Mouse (Mus musculus) megakaryocyte, embryonic 14.5 days (primary cell): ENCODE data around the gene Onecut3. TPM values are rescaled to one million over a fixed set of nuclear protein-coding genes. Genes with fewer than 3 reads are reported as not detected.

ENCODE experiments used
- H3K27me3 ChIP-seq: replicated peaks from 2 replicates; pipeline ENCODE3; 2012; ENCODE audit warnings: inconsistent platforms
- H3K36me3 ChIP-seq: replicated peaks from 2 replicates; pipeline ENCODE3; 2012; ENCODE audit warnings: low read length, inconsistent platforms, mixed read lengths
- H3K4me1 ChIP-seq: 2 replicates; pipeline ENCODE4 v1.6.1; 2012; ENCODE audit warnings: inconsistent platforms
- H3K4me3 ChIP-seq: replicated peaks from 2 replicates; pipeline ENCODE3; 2012; ENCODE audit warnings: moderate library complexity, mild to moderate bottlenecking, inconsistent platforms
- H3K9me3 ChIP-seq: 2 replicates; pipeline ENCODE4 v1.6.1; 2012; ENCODE audit warnings: inconsistent platforms
- FLI1 ChIP-seq: IDR thresholded peaks from 2 replicates; pipeline ENCODE4 v1.6.1; 2012; ENCODE audit warnings: low read length, inconsistent platforms, mixed read lengths
- GATA1 ChIP-seq: IDR thresholded peaks from 3 replicates; pipeline ENCODE4 v1.6.1; 2012; ENCODE audit warnings: mixed read lengths, low read length, inconsistent platforms, borderline replicate concordance
- polyA plus RNA-seq: library from polyadenylated mRNA; stranded (reverse); fragments of >175 nt; gene quantifications from 2 replicates; pipeline ENCODE4 v1.2.3, GENCODE M21; 2012; ENCODE audit warnings: low replicate concordance; ENCODE audit not compliant: insufficient read depth

Gene Onecut3
- polyA plus RNA-seq, 1 experiment = not detected

GRCm38 (mm10) chr10:80547539-80547938 is 52.9 kb downstream of the Onecut3 start:
- Histone ChIP-seq H3K9me3 (no peaks in the 10 kb centered on the region), H3K4me3 (no peak overlapping the region), H3K4me1 (peaks cover 58% of the 10 kb centered on the region), H3K27me3 (no peaks in the 10 kb centered on the region), H3K36me3 (peaks cover 95% of the 10 kb centered on the region)
- TF ChIP-seq FLI1 = no peak
- TF ChIP-seq GATA1 = no peak

DNA sequence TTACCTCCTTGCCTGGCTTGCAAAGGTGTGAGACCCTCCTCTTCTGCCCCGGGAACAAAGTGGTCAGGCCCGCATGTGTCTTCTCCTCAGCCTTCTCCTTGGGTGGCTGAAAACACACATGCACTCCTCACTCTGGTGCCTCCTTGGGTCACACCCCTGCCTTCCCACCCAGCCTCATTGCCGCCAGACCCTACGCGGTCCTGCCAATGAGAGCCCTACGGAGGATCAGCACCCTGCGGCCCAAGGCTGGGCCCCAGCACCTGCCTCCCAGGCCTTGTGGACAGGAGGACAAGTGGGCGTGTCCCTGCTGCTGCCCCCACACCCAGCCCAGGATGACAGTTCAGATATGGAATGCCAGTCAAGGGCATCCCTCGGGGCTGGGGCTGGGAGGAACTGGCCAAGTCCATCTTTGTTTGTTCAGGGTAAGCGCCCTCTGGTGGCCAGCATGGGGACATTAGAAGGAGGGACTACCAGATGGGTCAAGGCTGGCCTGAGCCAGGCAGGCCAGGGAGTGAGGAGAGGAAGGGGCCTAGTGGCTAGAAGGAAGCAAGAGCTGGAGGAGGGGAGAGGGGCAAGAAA is 53.9 kb downstream of the Onecut3 start:
- TF ChIP-seq GATA1 (no peak), FLI1 (no peak)
- Histone ChIP-seq H3K4me1 (peaks cover 60% of the 10 kb centered on the region), H3K9me3 (no peaks in the 10 kb centered on the region), H3K27me3 (no peaks in the 10 kb centered on the region), H3K36me3 (peaks cover 92% of the 10 kb centered on the region), H3K4me3 (no peak overlapping the region)

DNA sequence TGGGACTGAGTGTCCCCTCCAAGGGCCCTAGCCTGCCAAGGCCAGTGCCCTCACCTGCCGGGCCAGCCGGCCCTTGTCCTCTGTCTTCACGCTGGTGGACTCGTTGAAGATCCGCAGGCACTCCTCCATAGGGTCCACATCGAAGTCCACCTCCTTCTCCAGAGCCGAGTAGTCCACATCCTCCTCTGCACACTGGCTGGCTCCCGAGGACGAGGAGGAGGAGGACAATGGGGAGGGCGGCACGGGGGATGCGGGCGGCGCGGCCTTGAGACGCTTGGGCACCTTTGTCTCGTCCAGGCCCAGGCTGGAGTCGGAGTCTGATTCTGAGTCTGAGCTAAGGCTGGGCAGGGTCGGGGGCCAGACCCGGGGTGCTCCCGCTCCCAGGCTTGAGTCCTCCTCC is 54.6 kb downstream of the Onecut3 start:
- H3K27me3 ChIP-seq = no peaks in the 10 kb centered on the region
- H3K4me1 ChIP-seq = peaks cover 68% of the 10 kb centered on the region
- H3K4me3 ChIP-seq = no peak overlapping the region
- no peak for TF ChIP-seq GATA1
- no peak for TF ChIP-seq FLI1
- peaks cover 90% of the 10 kb centered on the region for H3K36me3 ChIP-seq
- no peaks in the 10 kb centered on the region for H3K9me3 ChIP-seq

- no peak for TF ChIP-seq GATA1
- TF ChIP-seq FLI1 = no peak
- Histone ChIP-seq H3K4me3 (no peak overlapping the region), H3K4me1 (peaks cover 76% of the 10 kb centered on the region), H3K27me3 (no peaks in the 10 kb centered on the region), H3K36me3 (peaks cover 76% of the 10 kb centered on the region), H3K9me3 (no peaks in the 10 kb centered on the region)
These were observed 57.7 kb downstream of the Onecut3 start for GRCm38 (mm10) chr10:80552364-80552763.

DNA sequence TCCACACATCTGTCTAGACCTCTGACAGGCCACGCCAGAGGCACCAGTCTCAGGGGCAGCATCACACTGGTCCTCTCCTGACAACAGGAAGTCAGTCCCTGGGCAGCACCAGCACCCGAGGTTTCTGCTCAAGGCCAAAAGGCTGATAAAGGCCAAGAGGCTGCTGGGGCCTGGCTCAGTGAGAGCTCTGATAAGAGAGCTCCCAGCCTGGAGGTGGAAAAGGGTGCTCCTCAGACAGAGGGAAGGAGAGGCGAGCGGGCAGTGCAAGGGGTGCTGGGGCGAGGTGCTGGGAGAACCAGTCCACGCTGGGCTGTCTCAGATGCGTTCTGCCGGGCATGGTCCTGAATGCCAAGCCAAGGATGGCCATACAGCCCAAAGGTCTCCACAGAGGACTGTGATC is 58.9 kb downstream of the Onecut3 start:
- Histone ChIP-seq H3K36me3 (peaks cover 66% of the 10 kb centered on the region), H3K9me3 (no peaks in the 10 kb centered on the region), H3K4me1 (peaks cover 76% of the 10 kb centered on the region), H3K4me3 (peak overlapping the region; percentile 83), H3K27me3 (no peaks in the 10 kb centered on the region)
- TF ChIP-seq FLI1 = no peak
- no peak for TF ChIP-seq GATA1

DNA sequence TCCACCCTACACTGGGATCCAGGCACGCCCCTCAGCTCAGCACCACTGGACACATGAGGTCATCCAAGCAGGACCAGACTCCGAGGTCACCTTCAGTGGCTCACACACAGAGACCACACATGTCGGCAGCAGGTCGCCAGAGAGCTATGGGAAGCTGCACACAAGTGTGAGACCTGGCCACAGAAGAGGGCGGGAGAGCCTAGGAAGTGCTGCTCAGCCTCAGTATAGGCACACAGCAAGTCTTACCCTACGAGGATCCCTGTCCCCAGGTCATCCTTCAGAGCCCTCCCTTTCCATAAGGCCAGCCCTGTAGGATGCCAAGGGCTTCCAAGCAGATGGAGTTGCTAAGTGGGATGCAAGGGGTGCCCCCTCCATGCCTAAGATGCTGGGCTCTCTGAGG is 59.4 kb downstream of the Onecut3 start:
- no peak for TF ChIP-seq GATA1
- no peak for TF ChIP-seq FLI1
- Histone ChIP-seq H3K36me3 (peaks cover 63% of the 10 kb centered on the region), H3K4me1 (peaks cover 76% of the 10 kb centered on the region), H3K9me3 (no peaks in the 10 kb centered on the region), H3K27me3 (no peaks in the 10 kb centered on the region), H3K4me3 (peak overlapping the region; percentile 83)

DNA sequence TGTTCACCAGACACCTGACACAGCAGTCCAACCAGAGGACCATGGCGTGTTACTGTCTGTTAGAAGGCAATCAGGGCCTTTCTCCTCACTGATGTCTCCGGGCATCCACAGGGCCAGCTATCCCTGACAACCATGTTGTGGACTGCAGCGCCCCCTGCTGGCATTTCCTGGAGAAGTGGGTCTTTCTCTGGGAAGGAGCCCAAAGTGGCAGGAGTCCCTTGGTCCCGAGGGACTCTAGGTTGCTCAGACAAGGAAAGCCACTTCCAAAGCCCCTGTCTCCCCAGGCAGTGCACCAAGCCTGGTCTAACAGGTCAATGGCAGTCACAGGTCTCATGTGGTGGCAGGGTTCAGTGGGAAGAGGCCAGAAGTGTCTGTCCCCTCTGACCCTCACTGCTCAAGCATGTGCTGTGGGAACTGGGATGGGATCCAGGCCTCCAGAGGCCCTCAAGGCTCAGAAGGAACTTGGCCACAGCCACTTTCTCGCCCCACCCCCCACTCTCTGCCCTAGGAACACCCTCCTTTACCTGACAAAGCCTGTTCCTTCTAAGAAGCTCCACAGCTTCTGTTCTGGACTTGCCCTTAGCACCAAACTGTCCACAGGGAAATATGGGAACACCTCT is 62.8 kb downstream of the Onecut3 start:
- Histone ChIP-seq H3K9me3 (no peaks in the 10 kb centered on the region), H3K4me1 (peaks cover 81% of the 10 kb centered on the region), H3K4me3 (peak overlapping the region; percentile 79), H3K27me3 (no peaks in the 10 kb centered on the region), H3K36me3 (peaks cover 37% of the 10 kb centered on the region)
- TF ChIP-seq GATA1 (no peak), FLI1 (no peak)

GRCm38 (mm10) chr10:80559431-80559830 is 64.8 kb downstream of the Onecut3 start:
- TF ChIP-seq GATA1 = no peak
- TF ChIP-seq FLI1 = no peak
- Histone ChIP-seq H3K4me1 (peaks cover 64% of the 10 kb centered on the region), H3K36me3 (peaks cover 23% of the 10 kb centered on the region), H3K27me3 (no peaks in the 10 kb centered on the region), H3K4me3 (peak overlapping the region; percentile 80), H3K9me3 (no peaks in the 10 kb centered on the region)

DNA sequence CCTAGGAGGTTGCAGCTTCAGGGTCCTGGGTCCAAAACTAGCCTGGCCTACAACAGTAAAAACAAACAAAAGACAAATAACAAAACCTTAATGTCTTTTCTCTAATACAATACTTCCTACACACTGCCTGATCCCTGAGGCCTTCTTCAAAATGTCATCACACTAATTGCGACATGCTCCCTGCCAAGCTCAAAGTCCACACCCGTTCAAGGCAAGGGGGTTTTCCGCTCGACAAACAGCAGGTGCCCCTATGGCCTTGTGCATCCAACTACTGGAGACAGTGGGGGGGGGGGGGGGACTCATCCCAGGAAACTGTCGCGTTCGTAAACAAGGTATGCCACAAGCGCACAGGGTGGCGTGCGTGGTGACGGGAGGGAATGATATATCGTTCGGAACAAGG is 66.0 kb downstream of the Onecut3 start:
- peak overlapping the region; percentile 99 for H3K4me3 ChIP-seq
- H3K9me3 ChIP-seq = no peaks in the 10 kb centered on the region
- peaks cover 24% of the 10 kb centered on the region for H3K36me3 ChIP-seq
- no peak for TF ChIP-seq GATA1
- TF ChIP-seq FLI1 = no peak
- no peaks in the 10 kb centered on the region for H3K27me3 ChIP-seq
- peaks cover 57% of the 10 kb centered on the region for H3K4me1 ChIP-seq

DNA sequence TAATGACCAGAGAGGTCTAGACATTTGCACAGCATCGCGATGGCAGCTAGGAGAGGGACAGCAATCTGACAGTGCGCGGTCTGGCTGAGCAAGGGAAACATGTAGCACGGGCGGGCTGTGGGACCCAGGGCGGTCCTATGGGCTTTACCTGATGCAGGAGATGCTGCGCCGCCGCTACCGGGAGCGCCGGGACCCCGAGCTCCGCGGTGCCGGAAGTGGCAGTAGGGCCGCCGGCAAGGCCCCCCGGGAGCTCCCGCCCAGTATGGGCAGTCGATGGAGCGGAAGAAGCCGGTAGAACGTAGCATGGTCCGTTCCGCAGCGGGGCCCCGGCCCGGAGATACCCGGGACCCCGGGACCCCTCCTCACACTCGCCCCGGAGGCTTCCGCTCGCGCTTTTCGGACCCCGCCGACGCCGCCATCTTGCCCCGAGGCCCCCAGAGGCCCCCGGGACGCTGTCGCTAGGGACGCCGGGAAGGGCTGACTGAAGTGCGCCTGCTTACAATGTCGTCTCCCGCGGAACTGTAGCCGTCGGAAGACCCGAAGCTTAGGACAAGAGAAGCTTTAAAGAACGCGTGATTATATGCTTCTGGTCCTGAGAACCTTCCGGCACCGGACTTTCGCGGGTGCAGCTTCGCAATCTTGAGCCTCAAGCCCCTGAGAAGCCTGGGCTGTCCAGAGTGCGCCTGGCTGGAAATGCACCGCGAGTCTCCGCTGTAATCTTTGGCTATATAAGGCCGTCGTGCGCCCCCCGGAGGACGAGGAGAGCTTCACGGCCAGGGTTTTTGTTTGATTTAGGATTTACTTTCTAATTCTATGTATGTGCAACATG is 66.7 kb downstream of the Onecut3 start, which contains the start of gene Rexo1:
Rexo1 (minus strand) TSS at position 445 of the 829 bp plus-strand sequence.
- Histone ChIP-seq H3K36me3 (peaks cover 27% of the 10 kb centered on the region), H3K4me1 (peaks cover 62% of the 10 kb centered on the region), H3K9me3 (no peaks in the 10 kb centered on the region)

More for the DNA sequence above, 66.7 kb downstream of the Onecut3 start, which contains the start of gene Rexo1:
- Histone ChIP-seq H3K4me3 (peak within 1 kb of the TSS; percentile 99), H3K27me3 (no peaks in the 10 kb centered on the region)
- TF ChIP-seq GATA1 (no peak), FLI1 (no peak)
